Mouse (Mus musculus) embryo, embryonic 9.5 days (tissue): ENCODE measurements around the gene Atp13a4.
A peak's percentile ranks its signal among the peaks of the same experiment; 100 is the strongest.

Experiments
- DNase-seq: peaks from one replicate; pipeline ENCODE4 v3.0.0-alpha.2; 2017; ENCODE audit errors: extremely low spot score

Atp13a4 gene

DNA sequence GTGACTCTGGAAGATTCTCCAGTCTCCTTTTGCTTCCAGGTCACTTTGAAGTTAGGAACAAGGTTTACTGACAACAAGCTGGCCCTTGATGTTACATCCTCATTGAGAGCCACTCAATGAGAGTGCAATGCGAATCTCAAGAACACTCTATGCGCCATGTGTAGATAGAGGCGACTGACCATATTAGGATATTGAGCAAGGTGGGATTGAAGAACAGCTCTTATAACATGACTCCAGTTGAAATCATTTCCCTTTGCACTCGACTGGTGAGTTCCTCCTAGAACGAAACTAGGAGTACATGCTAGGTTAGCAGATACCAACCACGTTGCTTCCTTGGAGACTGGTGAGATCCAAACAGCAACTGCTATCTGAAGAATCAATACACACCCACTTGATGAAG lies 64.3 kb downstream of the Atp13a4 start:
- DNase-seq: no peak

DNA sequence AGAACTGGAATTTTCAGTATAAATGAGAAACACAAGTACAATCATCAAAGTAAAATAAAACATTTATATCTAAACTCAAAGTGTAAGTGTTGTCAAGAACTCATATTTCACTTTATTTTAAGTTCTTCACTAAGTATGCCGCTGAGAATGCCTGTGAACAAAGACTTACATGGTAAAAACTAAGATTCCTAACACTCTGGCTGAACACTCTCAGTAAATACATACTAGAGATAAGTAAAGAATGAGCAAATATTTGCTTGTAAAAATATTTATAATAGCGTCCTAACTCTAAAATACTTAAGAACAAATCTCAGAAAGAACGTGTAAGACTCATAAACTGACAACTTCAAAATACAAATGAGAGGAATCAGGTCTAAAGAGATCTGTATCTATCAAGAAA lies 80.9 kb downstream of the Atp13a4 start:
- no peak for DNase-seq

DNA sequence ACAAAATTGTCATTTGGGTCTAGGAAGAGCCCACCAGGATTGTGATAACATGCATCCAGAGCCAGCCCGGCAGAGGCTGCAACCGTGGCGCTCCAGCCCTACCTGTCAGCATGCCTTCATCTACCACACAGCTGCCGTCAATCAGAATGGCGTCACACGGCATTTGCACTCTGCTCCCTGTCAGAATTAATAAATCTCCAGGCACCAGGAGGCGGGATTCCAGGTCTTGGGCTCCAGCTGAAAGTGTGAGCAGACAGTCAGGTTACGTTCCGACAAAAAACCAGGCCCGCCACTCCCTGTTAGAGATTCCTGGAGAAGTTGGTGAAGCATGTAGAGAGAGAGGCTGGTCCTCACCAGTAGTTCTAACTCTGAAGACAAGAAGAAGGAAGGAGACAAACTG lies 85.3 kb downstream of the Atp13a4 start:
- DNase-seq: no peak

DNA sequence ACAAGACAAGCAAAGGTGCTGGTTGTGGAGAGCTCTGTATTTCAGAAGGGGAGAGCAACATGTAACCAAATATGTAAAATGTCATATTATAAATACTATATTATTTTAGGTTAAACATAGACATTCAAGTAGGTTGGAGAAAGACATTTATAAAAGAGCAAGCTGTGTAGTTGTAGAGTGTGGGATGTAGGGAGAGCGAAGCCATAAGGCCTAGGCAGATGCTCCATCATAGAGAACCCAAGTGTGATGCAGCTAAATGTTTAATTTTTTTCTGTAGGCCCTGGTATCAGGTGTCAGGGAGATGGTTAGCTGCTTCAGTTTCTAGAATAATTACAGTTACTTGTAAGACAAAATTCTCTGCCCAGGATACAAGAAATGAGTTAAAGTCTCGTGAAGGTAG lies 87.8 kb downstream of the Atp13a4 start:
- DNase-seq: no peak

DNA sequence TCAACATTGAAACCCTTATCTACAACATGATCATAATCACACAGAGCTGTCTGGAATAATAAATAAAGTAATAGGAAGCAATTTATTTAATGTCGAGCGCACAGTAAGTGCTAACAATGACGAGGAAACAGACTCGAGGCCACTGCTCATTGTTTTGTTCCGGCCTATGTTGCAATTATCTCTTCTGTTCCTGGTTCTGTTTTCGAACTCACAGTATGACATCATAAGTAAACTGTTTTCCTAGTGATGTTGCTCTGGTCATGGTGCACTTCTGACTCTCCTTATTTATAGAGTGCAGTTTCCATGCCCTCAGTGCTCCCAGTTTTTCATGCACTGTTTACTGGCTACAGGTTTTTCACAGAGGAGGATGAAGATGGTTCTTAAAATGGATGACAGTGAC lies 91.4 kb downstream of the Atp13a4 start:
- no peak for DNase-seq

DNA sequence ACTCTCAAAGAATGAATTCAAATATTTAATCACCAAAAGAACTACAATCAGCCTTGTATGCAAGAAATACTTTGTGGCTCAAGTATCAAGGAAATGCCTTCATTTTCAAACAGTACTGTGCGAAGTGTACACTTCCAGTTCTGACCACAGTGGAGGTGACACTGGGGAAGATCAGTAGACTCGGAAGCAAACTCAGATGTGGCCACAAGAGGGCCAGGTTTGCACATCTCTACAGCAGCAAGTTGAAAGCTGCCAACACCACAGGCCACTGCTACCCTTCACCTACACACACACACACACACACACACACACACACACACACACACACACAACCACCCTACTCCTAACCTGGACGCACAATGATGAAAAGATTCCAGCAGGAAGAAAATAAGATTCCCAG lies 93.0 kb downstream of the Atp13a4 start:
- peak; percentile 36 for DNase-seq

DNA sequence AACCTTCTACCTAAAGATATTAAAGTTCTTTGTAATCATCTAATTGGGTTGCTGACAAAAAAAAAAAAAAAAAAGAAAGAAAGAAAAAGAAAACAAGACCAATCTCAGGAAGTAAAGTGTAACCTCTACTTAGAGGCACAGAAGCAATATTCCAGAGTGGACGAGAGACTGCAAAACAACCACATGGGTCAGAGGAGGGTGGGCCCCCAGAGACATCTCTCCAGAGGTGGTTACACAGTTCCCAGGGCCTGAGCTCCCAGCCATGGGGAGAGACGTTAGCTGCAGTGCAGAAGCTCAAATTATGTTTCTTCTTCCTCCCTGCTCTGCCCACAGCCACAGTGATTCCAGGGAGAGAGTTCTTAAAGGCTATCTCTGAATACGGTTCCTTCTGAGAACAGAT lies 102.5 kb downstream of the Atp13a4 start:
- DNase-seq: no peak

DNA sequence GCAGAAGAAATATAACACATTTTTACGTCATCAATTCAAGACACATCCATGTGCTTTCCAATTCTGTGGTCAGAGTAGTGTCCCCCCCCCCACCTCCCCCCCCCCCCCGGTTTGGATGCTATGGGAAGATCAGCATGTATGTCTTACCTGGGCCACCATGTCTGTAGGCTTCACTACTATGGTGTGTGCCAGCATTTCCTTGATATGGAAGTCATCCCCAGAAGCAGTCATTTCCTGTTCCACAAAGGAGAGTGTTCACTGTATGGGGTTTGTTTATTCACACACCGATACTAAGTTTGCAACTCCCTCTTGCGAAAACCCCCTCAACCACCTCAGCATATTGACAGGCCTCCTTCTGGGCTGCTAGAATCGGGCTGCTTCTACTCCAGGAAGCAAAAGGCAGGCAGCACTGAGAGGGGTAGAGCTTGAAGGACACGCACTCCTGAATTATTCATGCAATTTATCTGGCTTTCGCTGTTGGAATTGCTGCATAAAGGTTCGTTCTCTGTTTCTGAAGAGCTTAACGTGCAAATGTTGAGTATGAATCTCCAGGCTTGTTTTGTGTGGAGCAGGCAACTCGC lies 103.2 kb downstream of the Atp13a4 start:
- no peak for DNase-seq

DNA sequence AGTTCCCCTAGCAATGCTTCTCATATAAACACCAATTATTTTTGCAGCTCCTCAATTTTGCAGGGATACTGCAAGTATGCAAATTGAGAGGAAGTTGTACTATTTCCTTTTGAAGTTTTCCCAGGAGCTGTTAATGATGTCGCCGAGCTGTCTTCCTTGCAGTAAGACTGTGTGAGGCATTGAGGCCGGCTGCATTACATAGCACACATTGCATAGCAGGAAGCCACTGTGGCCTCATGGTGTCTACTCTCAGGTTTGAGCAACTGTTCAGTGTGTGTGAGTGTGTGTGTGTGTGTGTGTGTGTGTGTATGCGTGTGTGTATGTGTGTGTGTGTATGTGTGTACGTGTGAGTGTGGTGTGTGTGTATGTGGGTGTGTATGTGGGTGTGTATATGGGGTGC lies 106.6 kb downstream of the Atp13a4 start:
- no peak for DNase-seq

DNA sequence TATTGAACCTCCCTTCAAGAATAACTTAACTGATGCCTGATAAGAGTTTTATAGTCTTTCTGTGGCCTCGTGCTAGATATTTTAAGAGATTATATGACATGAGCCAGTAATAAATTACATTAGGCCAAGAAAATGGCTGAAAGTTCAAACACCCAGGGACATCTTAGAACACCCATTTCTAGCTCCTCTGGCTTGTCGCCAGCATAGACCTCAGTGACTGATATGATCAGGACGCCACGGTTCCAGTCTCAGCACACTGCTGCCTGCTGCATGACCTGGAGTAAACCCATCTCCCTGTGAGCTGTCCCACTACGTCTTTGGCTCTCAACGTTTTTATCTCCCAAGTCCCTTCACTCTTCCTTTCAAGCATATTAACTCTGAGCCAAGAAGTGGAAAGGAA lies 108.9 kb downstream of the Atp13a4 start:
- no peak for DNase-seq

DNA sequence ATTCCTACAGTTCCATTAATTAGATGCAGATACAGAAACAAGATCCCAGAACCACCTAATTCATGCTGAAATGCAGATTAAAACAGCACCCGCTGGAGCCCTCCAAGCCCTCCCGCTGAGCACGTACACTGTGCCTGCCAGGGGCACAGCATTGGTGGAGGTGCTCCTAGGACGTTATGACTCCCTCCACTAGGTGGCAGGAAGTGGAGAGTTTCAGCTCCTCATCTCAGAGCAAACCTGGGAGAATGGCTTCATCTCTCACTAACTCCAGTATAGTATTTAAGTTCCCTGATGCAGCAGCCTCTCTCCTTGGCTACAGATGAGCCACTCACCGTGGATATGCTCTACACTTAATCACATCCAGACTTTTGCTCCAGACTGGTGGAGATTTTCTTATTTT lies 110.0 kb downstream of the Atp13a4 start:
- peak; percentile 53 for DNase-seq

DNA sequence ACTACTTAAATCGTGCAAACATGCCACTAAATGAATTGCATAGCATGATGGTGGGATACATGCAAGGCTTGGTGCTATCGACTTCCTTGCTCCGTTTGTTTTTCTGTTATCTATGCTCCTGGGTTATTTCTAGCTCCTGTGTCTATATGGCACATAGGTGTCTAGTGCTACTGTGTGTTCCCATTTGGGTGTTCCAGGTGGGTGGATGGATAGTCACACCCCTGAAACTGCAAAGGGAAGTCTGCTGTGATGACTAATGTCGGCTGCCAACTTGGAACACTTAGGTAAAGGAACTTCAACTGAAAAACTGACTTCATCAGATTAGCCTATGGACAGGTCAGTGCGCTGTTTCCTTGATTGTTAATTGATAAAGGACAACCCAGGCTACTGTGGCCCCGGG lies 129.8 kb downstream of the Atp13a4 start:
- no peak for DNase-seq

DNA sequence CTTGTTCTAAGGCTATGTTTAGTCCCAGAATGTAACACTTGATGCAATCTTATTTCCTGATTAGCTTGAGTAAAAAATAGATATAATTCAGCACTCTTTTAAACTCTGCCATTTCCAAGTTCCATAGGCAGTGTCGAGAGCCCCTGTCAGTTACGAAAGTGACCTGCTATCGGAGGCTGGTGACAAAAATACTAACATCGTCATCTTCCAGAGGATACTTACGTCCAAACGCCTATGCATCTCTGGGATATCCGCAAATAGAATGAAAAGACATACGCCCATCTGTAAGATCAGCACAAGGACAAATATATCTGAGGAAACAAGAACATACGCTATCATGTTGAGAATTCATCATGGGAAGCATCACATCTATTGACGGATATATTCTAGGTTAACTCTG lies 137.3 kb downstream of the Atp13a4 start:
- no peak for DNase-seq

DNA sequence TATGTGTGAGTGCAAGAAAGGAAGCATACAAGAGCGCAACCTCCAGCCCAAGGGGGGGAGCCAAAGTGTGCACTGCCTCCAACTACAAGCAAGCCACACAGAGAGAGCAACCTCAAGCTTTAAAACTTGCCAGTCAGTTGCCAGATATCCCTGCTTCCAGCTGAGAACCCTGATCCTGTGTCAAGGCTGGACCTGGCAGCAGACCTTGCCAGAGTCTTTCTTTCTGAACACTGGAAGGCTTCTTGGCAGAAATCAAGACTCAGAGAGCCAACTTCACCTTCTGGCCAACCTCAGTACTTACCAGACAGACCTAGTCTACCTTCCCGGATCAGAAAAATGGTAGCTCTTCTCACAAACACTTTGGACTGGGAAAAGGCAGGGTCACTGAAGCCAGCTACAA lies 145.6 kb downstream of the Atp13a4 start:
- no peak for DNase-seq

DNA sequence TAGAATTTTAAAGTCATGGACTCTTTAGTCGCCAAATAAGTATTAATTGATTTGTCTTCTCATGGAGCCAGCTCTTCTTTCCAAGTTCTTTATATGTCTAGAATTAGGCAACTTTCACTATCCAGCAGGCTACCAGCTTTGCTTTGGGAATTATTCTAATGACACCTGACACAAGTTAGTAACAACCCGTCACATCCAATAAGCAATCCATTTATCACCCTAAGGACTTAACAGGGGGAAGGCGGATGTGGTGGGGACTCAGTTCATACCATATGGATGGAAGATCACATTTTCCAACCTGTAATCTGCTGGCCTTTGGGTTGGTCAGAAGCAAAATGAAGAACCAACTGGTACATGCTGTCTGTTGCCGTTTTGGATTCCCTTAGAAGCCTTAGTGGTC lies 159.9 kb downstream of the Atp13a4 start:
- DNase-seq: no peak

DNA sequence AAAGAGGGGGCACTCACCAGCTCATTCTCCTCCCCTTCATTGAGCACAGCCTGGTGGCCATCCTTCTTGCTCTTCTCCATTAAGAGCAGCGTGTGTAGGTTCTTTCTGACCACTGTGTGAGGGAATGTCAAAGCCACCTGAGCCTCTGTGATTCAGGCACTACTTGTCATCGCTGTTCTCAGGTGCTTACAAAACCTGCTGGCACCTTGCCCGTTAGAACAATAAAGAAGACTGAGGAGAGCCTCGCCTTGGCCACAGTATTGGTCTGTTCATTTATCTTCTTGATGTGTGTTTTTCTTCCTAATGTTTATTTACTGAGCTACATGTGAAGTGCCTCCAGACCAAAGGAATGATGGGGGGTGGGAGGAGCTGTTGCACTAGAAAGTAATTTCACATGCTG lies 166.2 kb downstream of the Atp13a4 start, which contains the start of gene Atp13a5:
TSS of gene Atp13a5 (minus strand) at position 275 of the 400 bp plus-strand sequence.
- DNase-seq: no peak

DNA sequence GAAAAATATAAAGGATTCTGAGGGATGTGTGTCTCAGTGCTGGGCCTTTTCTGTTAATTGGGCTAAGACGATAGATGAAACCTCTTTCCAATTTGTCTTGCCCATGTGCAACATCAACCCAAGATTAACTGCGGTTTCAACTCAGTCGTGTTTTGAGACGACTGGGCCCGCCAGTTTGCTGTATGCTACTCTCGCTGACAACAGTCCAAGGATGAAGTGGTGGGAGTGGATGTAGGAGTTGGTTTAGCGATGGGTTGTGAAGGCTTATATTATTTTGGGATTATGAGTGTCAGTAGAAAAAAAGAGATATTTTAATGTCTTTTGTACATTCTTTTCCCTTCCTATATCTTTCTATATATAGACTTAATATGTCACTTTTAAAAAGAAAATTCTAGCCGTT lies 170.0 kb downstream of the Atp13a4 start:
- DNase-seq: no peak
